Mouse (Mus musculus) spleen, adult 2 months (tissue): ENCODE data around the gene Mical2.

Experiments
- CTCF ChIP-seq: fragments of 200-500 bp; IDR thresholded peaks from 2 replicates; pipeline ENCODE4 v1.5.1; 2011; ENCODE audit warnings: mild to moderate bottlenecking, inconsistent platforms; ENCODE audit not compliant: insufficient read depth, insufficient read length, insufficient replicate concordance; ENCODE audit errors: extremely low read depth
- POLR2A ChIP-seq: fragments of 200-500 bp; IDR thresholded peaks from 2 replicates; pipeline ENCODE4 v1.6.1; 2011; ENCODE audit warnings: low read depth, low read length, inconsistent platforms

GRCm38 (mm10) chr7:112446498-112446897 is 220.8 kb downstream of the Mical2 start:
- no peak for TF ChIP-seq POLR2A
- no peak for TF ChIP-seq CTCF
